Mouse (Mus musculus): Measurements from ENCODE around the gene Otub2. TPM values are rescaled to one million over a fixed set of nuclear protein-coding genes. Genes with fewer than 3 reads are reported as not detected.
"Not testable (repeated sequence)": the region's sequence is repeated elsewhere in the genome, so short reads cannot be mapped to it uniquely, and the experiment has no call there.

Otub2 gene
- total RNA-seq, 2 experiments from 2014 or later, result 45.3 to 47.3 TPM

DNA sequence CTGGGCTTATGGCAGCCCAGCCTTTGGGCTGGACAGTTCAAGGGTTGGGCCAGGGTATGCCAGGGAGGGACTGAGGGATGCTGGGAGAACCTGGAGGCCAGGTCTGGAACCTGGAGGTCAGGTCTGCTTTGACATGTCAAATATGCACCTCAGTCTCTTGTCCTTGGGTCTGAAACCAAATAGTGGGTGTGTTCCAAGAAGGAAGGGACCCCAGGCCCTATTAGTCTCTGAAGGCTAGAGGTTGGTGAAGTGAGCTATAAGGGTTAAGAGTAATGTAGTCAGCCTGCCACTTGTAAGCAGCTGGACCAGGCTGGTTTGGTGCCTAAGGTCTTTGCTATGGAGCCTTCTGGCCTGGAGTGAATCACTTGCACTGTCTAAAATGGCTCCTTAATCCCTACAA is 46.4 kb downstream of the Otub2 start:
- DNase-seq (ENCODE audit: low spot score in 2 of 2), result no peak

DNA sequence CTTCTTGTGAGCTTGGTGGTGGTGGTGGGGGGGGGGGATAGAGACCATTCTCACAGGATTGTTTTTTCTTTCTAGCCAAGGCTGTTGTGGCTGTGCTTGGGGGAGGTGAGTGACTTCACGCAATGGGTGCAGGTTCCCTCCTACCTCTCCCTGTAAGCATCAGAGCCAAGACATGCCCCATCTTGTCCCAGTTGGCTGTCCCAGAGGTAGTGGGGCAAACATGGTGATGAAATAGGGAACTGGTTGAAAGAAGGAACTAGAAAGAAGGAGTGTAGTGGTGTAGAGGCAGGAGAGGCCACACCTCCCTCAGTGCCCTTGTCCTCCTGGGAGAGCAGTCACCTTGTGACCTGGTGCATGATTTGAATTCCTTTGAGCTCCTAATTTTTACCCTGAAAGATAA is 49.1 kb downstream of the Otub2 start:
- no peak for DNase-seq (ENCODE audit: low spot score in 2 of 2)

DNA sequence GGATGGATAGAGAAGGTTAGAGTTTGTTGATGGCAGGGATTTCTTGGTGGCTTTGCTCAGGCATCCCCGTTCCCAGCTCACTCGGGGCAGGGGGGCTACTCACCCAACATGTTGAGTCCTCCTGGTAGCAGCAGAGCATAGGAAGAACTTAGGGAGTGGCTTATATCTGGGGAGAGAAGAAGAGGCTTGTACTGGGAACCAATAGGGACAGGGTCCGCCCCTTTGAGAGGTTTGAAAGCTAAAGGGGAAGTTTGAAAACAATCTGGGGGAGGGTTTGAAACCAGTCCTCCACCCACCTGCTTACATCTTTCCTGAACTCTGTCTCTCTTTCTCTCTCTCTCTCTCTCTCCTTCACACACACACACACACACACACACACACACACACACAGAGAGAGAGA is 55.0 kb downstream of the Otub2 start, which contains the start of gene Ifi27l2a:
Ifi27l2a (minus strand) TSS at position 157 of the 400 bp plus-strand sequence.
- no peak for DNase-seq (ENCODE audit: low spot score in 2 of 2)

DNA sequence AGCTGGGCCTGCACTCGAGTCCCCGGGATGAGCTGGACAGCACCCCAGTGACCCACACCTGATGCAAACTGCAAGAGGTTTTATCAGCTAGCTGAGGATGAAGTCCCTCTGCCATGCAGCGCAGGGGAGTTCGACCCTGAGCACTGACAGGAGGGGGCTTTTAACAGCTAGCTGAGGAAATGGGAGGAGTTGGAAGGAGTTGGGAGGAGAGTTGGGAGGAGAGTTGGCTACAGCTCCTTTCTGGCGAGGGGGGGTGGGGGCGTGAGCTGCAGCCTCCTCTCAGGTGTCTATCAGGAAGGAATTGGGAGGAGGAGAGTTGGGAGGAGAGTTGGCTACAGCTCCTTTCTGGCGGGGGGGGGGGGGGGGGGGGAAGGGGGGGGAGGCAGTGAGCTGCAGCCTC is 55.8 kb downstream of the Otub2 start:
- DNase-seq (ENCODE audit: low spot score in 2 of 2), result not testable (repeated sequence)

DNA sequence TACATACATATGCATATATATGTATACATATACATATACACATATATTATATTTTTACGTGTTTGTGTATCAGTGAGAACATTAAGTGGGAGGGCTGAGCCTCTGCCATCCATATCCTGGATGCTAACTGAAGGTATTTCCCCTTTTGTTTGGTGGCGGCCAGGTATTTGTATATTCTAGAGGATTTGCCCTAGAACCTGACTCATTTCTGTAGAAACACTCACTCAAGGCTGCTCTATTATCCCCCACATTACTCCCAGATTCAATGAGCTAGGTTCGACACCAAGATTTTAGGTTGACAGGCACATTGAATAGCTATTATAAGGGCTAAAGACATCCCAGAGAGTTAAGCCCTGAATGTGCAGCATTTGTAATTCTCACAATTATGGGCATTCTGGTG is 56.6 kb downstream of the Otub2 start:
- no peak for DNase-seq (ENCODE audit: low spot score in 2 of 2)

DNA sequence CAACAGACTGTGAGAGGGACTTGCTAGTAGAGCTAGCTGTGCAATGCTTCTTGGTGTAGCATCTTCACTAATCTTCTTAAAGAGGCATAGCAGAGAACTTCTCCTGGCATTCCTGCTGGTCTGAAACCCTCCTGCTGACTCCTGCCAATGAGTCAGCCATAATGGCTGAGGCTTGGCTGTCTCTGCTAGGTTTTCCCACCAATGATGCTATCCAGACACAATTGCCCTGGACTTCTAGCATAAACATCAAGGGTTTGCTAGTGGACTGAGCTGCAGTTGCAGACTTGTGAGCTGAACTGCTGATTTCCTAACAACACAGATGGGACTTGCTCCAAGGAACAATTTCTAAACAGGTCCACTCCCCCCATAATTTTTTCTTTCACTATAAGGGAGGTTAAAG is 64.9 kb downstream of the Otub2 start:
- no peak for DNase-seq (ENCODE audit: low spot score in 2 of 2)

Other genes with a start within 250 kb of the Otub2 start
- gene Prima1, start 146.5 kb upstream of the Otub2 start, total RNA-seq (2021), result 1 to 10 TPM; 4.8 to 7.9 TPM
- 1 to 10 TPM; 2.1 to 2.2 TPM for gene Fam181a, start 77.7 kb upstream of the Otub2 start, total RNA-seq (2021)
- 1 to 10 TPM; 1.9 TPM for gene Asb2, start 32.7 kb upstream of the Otub2 start, total RNA-seq (2021)
- gene 9330161L09Rik, start 19.1 kb downstream of the Otub2 start, total RNA-seq (2021), result 1 to 10 TPM; 2.0 to 3.4 TPM
- 100 to 1,000 TPM; 166 to 196 TPM for gene Ddx24, start 37.1 kb downstream of the Otub2 start, total RNA-seq (2021)
- 10 to 100 TPM; 54.1 to 54.8 TPM for gene Ifi27, start 45.5 kb downstream of the Otub2 start, total RNA-seq (2021)
- 1 to 10 TPM; 2.0 to 2.8 TPM for gene Ifi27l2a, start 55.0 kb downstream of the Otub2 start, total RNA-seq (2021)
- not detected for gene Ifi27l2b, start 68.5 kb downstream of the Otub2 start, total RNA-seq (2021)
- 10 to 100 TPM; 31.6 to 37.8 TPM for gene Ppp4r4, start 143.6 kb downstream of the Otub2 start, total RNA-seq (2021)
- under 1 TPM in 1 of 2 experiments, not detected in 1; 0.09 TPM for gene Serpina10, start 242.8 kb downstream of the Otub2 start, total RNA-seq (2021)

Data from layer of hippocampus, postnatal 14 days (tissue).